Mouse (Mus musculus) midbrain, embryonic 11.5 days (tissue): Measurements from ENCODE around the gene Olfm1. TPM values are rescaled to one million over a fixed set of nuclear protein-coding genes. Genes with fewer than 3 reads are reported as not detected.

Experiments
- ATAC-seq: fragments of 200-750 bp; cut with Nextera tagmentation; 2 replicates; pipeline ENCODE4 v1.8.0; 2017; ENCODE audit warnings: moderate TSS enrichment, moderate library complexity; ENCODE audit not compliant: low FRiP score
- DNase-seq: peaks from one replicate; pipeline ENCODE4 v3.0.0; 2015; ENCODE audit warnings: low spot score; ENCODE audit errors: missing footprints
- H3K27ac ChIP-seq: fragments of 300-500 bp; sonication (generic); 2 replicates; pipeline ENCODE4 v1.5.1; 2014; ENCODE audit warnings: low read depth, low read length
- H3K27me3 ChIP-seq: fragments of 300-500 bp; sonication (generic); 2 replicates; pipeline ENCODE4 v1.6.1; 2014; ENCODE audit warnings: mild to moderate bottlenecking, low read length, moderate library complexity, mixed read lengths; ENCODE audit not compliant: control insufficient read depth, insufficient read depth
- H3K36me3 ChIP-seq: fragments of 300-500 bp; sonication (generic); 2 replicates; pipeline ENCODE4 v1.6.1; 2014; ENCODE audit warnings: mild to moderate bottlenecking, low read length, moderate library complexity, mixed read lengths; ENCODE audit not compliant: control insufficient read depth, insufficient read depth
- H3K4me1 ChIP-seq: fragments of 300-500 bp; sonication (generic); 2 replicates; pipeline ENCODE4 v1.6.1; 2014; ENCODE audit warnings: low read length; ENCODE audit not compliant: control insufficient read depth, insufficient read depth
- H3K4me2 ChIP-seq: fragments of 300-500 bp; sonication (generic); 2 replicates; pipeline ENCODE4 v1.6.1; 2014; ENCODE audit warnings: mild to moderate bottlenecking, moderate library complexity
- H3K4me3 ChIP-seq: fragments of 300-500 bp; sonication (generic); 2 replicates; pipeline ENCODE4 v1.5.1; 2014; ENCODE audit warnings: low read depth, low read length
- H3K9ac ChIP-seq: fragments of 300-500 bp; sonication (generic); 2 replicates; pipeline ENCODE4 v1.6.1; 2014; ENCODE audit warnings: low read length
- H3K9me3 ChIP-seq: fragments of 300-500 bp; sonication (generic); 2 replicates; pipeline ENCODE4 v1.6.1; 2016; ENCODE audit warnings: low read length; ENCODE audit not compliant: control insufficient read depth
- WGBS: fragments of 180-500 bp; shearing (Covaris S2); extraction: QIAGEN DNeasy Blood & Tissue Kit; methylation state at CpG from one replicate; pipeline ENCODE4 v1.1.7; 2014; 5-methylcytosine and 5-hydroxymethylcytosine counted together
- polyA plus RNA-seq: library from polyadenylated mRNA; unstranded; fragments of >200 nt; fragmentation: Nextera tagmentation; extraction: Ambion mirVana; gene quantifications from 2 replicates; pipeline ENCODE4 v1.2.1, GENCODE M21; 2014

Gene Olfm1
- polyA plus RNA-seq, 1 experiment from 2014 or later: 68.6 TPM

GRCm38 (mm10) chr2:28267776-28268275 is 75.0 kb downstream of the Olfm1 start:
- H3K4me3 ChIP-seq: no peak overlapping the region
- no peaks in the 10 kb centered on the region; the same call in 1 of the 2 replicates for H3K27me3 ChIP-seq
- no peak overlapping the region for H3K4me2 ChIP-seq
- H3K9ac ChIP-seq: no peak overlapping the region
- WGBS: 84% methylated on average over 3 of the region's 3 CpGs
- no peaks in the 10 kb centered on the region for H3K36me3 ChIP-seq
- peaks cover 5% of the 10 kb centered on the region; the same call in 1 of the 2 replicates for H3K4me1 ChIP-seq
- no peak overlapping the region for H3K27ac ChIP-seq
- DNase-seq (no peak), ATAC-seq (no peak)
- H3K9me3 ChIP-seq: no peaks in the 10 kb centered on the region

- ATAC-seq (no peak), DNase-seq (no peak)
- no peak overlapping the region for H3K4me2 ChIP-seq
- H3K36me3 ChIP-seq: no peaks in the 10 kb centered on the region
- no peak overlapping the region for H3K9ac ChIP-seq
- peaks cover 5% of the 10 kb centered on the region; the same call in 1 of the 2 replicates for H3K4me1 ChIP-seq
- no peak overlapping the region for H3K4me3 ChIP-seq
- no peaks in the 10 kb centered on the region; the same call in 1 of the 2 replicates for H3K27me3 ChIP-seq
- no peaks in the 10 kb centered on the region for H3K9me3 ChIP-seq
- WGBS: 4% methylated on average over 4 of the region's 4 CpGs
- no peak overlapping the region for H3K27ac ChIP-seq
Measured at GRCm38 (mm10) chr2:28270561-28270960, 77.8 kb downstream of the Olfm1 start.

- H3K36me3 ChIP-seq: no peaks in the 10 kb centered on the region
- WGBS: 85% methylated on average over 11 of the region's 11 CpGs
- H3K4me3 ChIP-seq: no peak overlapping the region
- H3K27ac ChIP-seq: no peak overlapping the region
- peaks cover 5% of the 10 kb centered on the region; the same call in 1 of the 2 replicates for H3K4me1 ChIP-seq
- DNase-seq (no peak), ATAC-seq (no peak)
- H3K27me3 ChIP-seq: no peaks in the 10 kb centered on the region; the same call in 1 of the 2 replicates
- no peaks in the 10 kb centered on the region for H3K9me3 ChIP-seq
- no peak overlapping the region for H3K9ac ChIP-seq
- no peak overlapping the region for H3K4me2 ChIP-seq
Measured at GRCm38 (mm10) chr2:28272218-28272965, 79.6 kb downstream of the Olfm1 start.

GRCm38 (mm10) chr2:28274006-28274405 is 81.2 kb downstream of the Olfm1 start:
- H3K27ac ChIP-seq: no peak overlapping the region
- DNase-seq: no peak
- H3K36me3 ChIP-seq: no peaks in the 10 kb centered on the region
- ATAC-seq: no peak
- H3K4me1 ChIP-seq: peaks cover 7% of the 10 kb centered on the region; the same call in 1 of the 2 replicates
- H3K4me3 ChIP-seq: no peak overlapping the region
- H3K27me3 ChIP-seq: no peaks in the 10 kb centered on the region; the same call in 1 of the 2 replicates
- H3K4me2 ChIP-seq: no peak overlapping the region
- no peak overlapping the region for H3K9ac ChIP-seq
- H3K9me3 ChIP-seq: no peaks in the 10 kb centered on the region
- 94% methylated on average over 5 of the region's 5 CpGs for WGBS

- H3K4me2 ChIP-seq: no peak overlapping the region
- H3K36me3 ChIP-seq: no peaks in the 10 kb centered on the region
- no peak overlapping the region for H3K9ac ChIP-seq
- H3K4me3 ChIP-seq: no peak overlapping the region
- no peaks in the 10 kb centered on the region for H3K9me3 ChIP-seq
- peaks cover 5% of the 10 kb centered on the region; the same call in 1 of the 2 replicates for H3K4me1 ChIP-seq
- H3K27ac ChIP-seq: no peak overlapping the region
- 70% methylated on average over 3 of the region's 3 CpGs for WGBS
- no peak for DNase-seq
- H3K27me3 ChIP-seq: no peaks in the 10 kb centered on the region; the same call in 1 of the 2 replicates
- ATAC-seq: no peak
Measured at GRCm38 (mm10) chr2:28275345-28275744, 82.6 kb downstream of the Olfm1 start.

- H3K9me3 ChIP-seq: no peaks in the 10 kb centered on the region
- peaks cover 2% of the 10 kb centered on the region; the same call in 1 of the 2 replicates for H3K4me1 ChIP-seq
- H3K4me2 ChIP-seq: no peak overlapping the region
- no peaks in the 10 kb centered on the region for H3K27me3 ChIP-seq
- DNase-seq (peak; percentile 95), ATAC-seq (peak; percentile 73)
- H3K4me3 ChIP-seq: no peak overlapping the region
- 6% methylated on average over 7 of the region's 7 CpGs for WGBS
- no peak overlapping the region for H3K27ac ChIP-seq
- H3K36me3 ChIP-seq: no peaks in the 10 kb centered on the region
- H3K9ac ChIP-seq: no peak overlapping the region
Measured at GRCm38 (mm10) chr2:28278150-28278549, 85.4 kb downstream of the Olfm1 start.

- no peak overlapping the region for H3K27ac ChIP-seq
- no peak for ATAC-seq
- H3K9ac ChIP-seq: no peak overlapping the region
Measured at GRCm38 (mm10) chr2:28278853-28279252, 86.1 kb downstream of the Olfm1 start.

More at GRCm38 (mm10) chr2:28278853-28279252, 86.1 kb downstream of the Olfm1 start:
- 83% methylated on average over 10 of the region's 10 CpGs for WGBS
- no peak for DNase-seq
- H3K4me3 ChIP-seq: no peak overlapping the region
- H3K4me1 ChIP-seq: peaks cover 2% of the 10 kb centered on the region; the same call in 1 of the 2 replicates
- H3K4me2 ChIP-seq: no peak overlapping the region
- no peaks in the 10 kb centered on the region for H3K27me3 ChIP-seq
- H3K36me3 ChIP-seq: no peaks in the 10 kb centered on the region
- H3K9me3 ChIP-seq: no peaks in the 10 kb centered on the region

Other genes with a start within 250 kb of the Olfm1 start
- gene Fcnb, start 108.1 kb upstream of the Olfm1 start, polyA plus RNA-seq: 0.15 and 0.32 TPM in 2 replicates